Mouse (Mus musculus) Patski (cell line): ENCODE measurements at regions not wholly inside any gene's neighbourhood (a gene's known extent, or its start where the extent isn't known, plus 50 kb on each side); places are given as distances from the start of the nearest gene placed in this dataset.

ENCODE experiments used
- ATAC-seq: fragments of 100-300 bp; one replicate; pipeline ENCODE4 v1.8.0; 2021
- CTCF ChIA-PET: fragments of 350-600 bp; sonication (Branson Sonifier 250); formaldehyde crosslinking; loops from one replicate; lab custom pipeline; 2022; ENCODE audit warnings: inconsistent platforms; lab: Charles Lee
- POLR2A ChIA-PET: fragments of 350-600 bp; sonication (Branson Sonifier 250); formaldehyde crosslinking; loops from one replicate; lab custom pipeline; 2022; ENCODE audit warnings: antibody characterized with exemption, inconsistent platforms; lab: Charles Lee
- DNase-seq: peaks from one replicate; pipeline ENCODE4 v3.0.0-alpha.2; 2011; ENCODE audit warnings: low read depth, low spot score
- H3K27me3 ChIP-seq: fragments of 371-371 bp; one replicate; pipeline ENCODE4 v1.5.1; 2021
- CTCF ChIP-seq: fragments of 100-300 bp; IDR thresholded peaks from one replicate; pipeline ENCODE4 v1.5.1; 2021
- in situ Hi-C: fragments of 300-500 bp; cut with MboI; formaldehyde crosslinking; loops from 3 replicates; pipeline ENCODE4 v1.11.1; 2018; ENCODE audit warnings: low pct_unique_long_range_greater_than_20kb, mixed read lengths

- CTCF ChIA-PET: interaction anchor here (0.9 to 2.1 kb wide), 2 partner anchors 13 to 252 kb away, joined by 3 to 8 read pairs; no protein-coding TSS in a partner anchor
- H3K27me3 ChIP-seq: no peaks in the 10 kb centered on the region
- DNase-seq (peak; percentile 83), ATAC-seq (peak; percentile 96)
- POLR2A ChIA-PET: interaction anchor here (1.1 to 1.3 kb wide), 2 partner anchors 11 to 13 kb away, joined by 3 to 4 read pairs; no protein-coding TSS in a partner anchor
- TF ChIP-seq CTCF: no peak
- in situ Hi-C loops: no loop called here
Observed at GRCm38 (mm10) chr3:52555038-52555437, 286.9 kb downstream of the Foxo1 start.

- TF ChIP-seq CTCF: no peak
- ChIA-PET POLR2A (no interaction called here), CTCF (no interaction called here)
- in situ Hi-C loops: no loop called here
- no peaks in the 10 kb centered on the region for H3K27me3 ChIP-seq
- DNase-seq: no peak
- no peak for ATAC-seq
Observed at GRCm38 (mm10) chr3:52554490-52554889, 286.4 kb downstream of the Foxo1 start.

DNA sequence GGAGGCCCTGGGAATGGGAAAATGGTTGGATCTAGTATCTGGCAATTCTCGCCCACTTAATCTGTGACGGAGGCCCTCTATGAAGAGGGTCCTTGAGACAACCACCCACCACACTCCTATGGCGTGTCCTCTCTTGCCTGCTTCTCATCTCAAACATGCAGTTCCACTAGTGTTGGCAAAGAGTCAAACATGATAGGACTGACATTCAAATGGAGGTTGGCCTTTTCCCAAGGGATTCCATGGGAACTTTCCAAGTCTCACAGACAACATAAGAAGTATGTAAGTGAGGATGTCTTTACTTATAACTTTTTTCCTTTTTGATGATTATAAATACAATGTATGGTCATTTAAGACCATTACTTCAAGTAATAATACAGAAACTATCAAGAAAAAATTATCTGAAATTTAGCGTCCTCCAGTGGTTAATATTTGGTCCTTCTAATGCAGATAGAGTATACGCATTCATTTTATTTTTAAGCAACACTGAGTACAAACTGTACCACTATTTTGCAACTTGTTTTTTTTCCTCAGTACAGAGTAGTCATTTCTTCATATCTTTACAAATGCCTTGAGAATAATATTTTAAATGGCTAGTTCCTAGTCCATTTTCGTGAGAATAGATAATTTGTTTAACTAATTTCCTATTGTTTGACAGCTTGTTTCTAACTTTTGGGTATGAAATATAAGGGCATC, 280.2 kb downstream of the Foxo1 start:
- POLR2A ChIA-PET: no interaction called here
- in situ Hi-C loops: no loop called here
- ATAC-seq (no peak), DNase-seq (no peak)
- no peak for TF ChIP-seq CTCF
- CTCF ChIA-PET: no interaction called here
- H3K27me3 ChIP-seq: no peaks in the 10 kb centered on the region

DNA sequence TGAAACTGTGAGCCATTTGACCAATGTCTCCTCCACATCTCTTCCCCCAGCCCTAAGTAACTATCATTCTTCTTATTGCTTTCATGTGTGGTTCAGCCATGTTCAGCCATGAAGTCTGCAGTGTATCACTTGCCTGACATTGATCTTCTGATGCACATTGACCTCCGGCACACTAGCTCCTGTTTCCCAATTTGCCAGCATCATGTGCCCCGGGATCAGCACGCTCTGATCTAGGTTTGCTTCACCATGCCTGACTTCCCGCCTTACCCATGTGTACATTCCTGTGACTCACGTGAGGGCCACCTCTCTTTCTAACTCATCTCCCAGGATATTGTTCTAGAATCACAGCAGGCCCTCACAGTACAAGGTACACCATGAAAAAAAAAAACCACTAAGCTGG, 277.9 kb downstream of the Foxo1 start:
- ChIA-PET CTCF (no interaction called here), POLR2A (interaction anchor here (0.8 kb wide), 1 partner anchor 31 kb away, joined by 6 read pairs; no protein-coding TSS in a partner anchor)
- no peaks in the 10 kb centered on the region for H3K27me3 ChIP-seq
- ATAC-seq: no peak
- no peak for TF ChIP-seq CTCF
- in situ Hi-C loops: no loop called here
- no peak for DNase-seq

- POLR2A ChIA-PET: no interaction called here
- no peak for TF ChIP-seq CTCF
- no peak for DNase-seq
- in situ Hi-C loops: no loop called here
- CTCF ChIA-PET: interaction anchor here (0.7 to 2.4 kb wide), 2 partner anchors 10 to 29 kb away, joined by 3 to 6 read pairs; no protein-coding TSS in a partner anchor
- no peaks in the 10 kb centered on the region for H3K27me3 ChIP-seq
- ATAC-seq: no peak
Observed at GRCm38 (mm10) chr3:52543006-52543405, 274.9 kb downstream of the Foxo1 start.

DNA sequence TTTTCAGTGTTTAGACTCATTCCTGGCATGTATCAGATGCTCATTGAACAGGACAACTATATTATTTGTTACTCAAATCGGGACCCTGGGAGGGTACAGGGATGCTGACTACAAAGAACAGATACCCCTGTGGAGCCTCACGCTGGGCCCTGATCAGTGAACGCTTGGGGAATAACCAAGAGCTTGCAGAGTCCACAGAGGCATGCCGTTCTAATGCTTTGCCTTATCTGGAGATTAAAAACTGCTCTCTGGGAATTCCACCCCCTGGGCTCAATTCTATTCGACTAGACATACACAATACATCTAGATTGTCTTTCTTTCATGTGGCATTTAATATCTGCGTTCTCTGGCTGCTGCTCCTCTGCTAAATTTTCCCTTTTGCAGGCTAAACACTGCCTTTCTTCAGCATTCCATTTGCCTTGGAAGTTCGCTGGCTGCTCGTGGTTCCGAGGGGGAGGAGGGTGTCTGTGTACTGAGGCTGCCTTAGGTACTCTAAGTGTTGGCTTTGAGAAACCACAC, 272.8 kb downstream of the Foxo1 start:
- ATAC-seq: no peak
- TF ChIP-seq CTCF: no peak
- POLR2A ChIA-PET: interaction anchor here (0.5 kb wide), 1 partner anchor 16 kb away, joined by 3 read pairs; no protein-coding TSS in a partner anchor
- DNase-seq: no peak
- in situ Hi-C loops: no loop called here
- H3K27me3 ChIP-seq: no peaks in the 10 kb centered on the region
- CTCF ChIA-PET: interaction anchor here (1.1 kb wide), 1 partner anchor 12 kb away, joined by 3 read pairs; no protein-coding TSS in a partner anchor

DNA sequence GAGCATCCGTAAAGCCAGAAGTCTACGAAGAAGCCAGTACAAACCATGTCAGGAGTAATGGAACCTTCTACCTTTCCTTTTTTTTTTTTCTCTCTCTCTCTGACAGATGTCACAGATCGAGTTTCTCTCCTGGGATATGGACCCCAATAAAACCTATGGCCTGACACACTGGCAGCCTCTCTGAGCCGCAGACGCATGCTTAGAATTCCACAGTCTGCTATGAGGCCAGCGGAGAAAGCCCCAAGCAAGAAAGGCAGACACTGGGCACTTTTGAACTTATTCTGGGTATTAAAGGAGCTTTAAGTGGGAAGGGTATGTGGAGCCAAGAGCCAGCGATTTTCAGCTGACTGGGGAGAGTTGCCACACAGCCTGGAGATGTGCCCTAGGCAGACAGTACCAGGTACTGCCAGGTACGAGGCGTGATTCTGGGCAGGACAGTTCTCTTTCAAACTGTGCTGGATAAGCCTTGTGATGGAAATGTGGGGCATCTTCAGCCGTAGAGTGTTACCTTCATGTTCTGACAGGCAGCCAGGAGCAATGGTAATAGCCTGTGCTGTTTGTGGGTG, 271.8 kb downstream of the Foxo1 start:
- DNase-seq (no peak), ATAC-seq (no peak)
- ChIA-PET POLR2A (no interaction called here), CTCF (interaction anchor here (1.1 to 1.4 kb wide), 2 partner anchors 11 to 13 kb away, joined by 3 to 5 read pairs; no protein-coding TSS in a partner anchor)
- no peak for TF ChIP-seq CTCF
- no peaks in the 10 kb centered on the region for H3K27me3 ChIP-seq
- in situ Hi-C loops: no loop called here

DNA sequence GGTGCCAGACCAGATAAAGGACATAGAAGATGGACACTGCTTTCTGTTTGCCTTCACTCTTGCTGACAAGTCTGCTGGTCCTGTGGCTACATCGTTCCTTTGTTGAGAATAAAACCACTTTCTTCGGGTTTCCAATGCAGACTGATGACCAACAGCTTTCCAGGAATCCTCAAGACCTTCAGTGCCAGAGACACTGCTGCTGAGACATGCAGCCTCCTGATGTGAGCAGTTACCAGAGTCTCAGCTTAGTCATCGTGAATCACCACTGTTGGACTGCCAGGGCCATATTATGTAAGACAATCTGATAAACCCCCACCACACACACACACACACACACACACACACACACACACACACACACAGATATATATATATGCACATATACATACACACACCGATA, 270.2 kb downstream of the Foxo1 start:
- no peak for TF ChIP-seq CTCF
- DNase-seq (no peak), ATAC-seq (no peak)
- no peaks in the 10 kb centered on the region for H3K27me3 ChIP-seq
- POLR2A ChIA-PET: no interaction called here
- CTCF ChIA-PET: interaction anchor here (1.5 kb wide), 1 partner anchor 33 kb away, joined by 3 read pairs; no protein-coding TSS in a partner anchor
- in situ Hi-C loops: no loop called here

- H3K27me3 ChIP-seq: no peaks in the 10 kb centered on the region
- ATAC-seq: no peak
- POLR2A ChIA-PET: no interaction called here
- in situ Hi-C loops: no loop called here
- DNase-seq: no peak
- TF ChIP-seq CTCF: no peak
- CTCF ChIA-PET: interaction anchor here (1.5 kb wide), 1 partner anchor 34 kb away, joined by 3 read pairs; no protein-coding TSS in a partner anchor
Observed at GRCm38 (mm10) chr3:52537362-52537911, 269.3 kb downstream of the Foxo1 start.

- H3K27me3 ChIP-seq: no peaks in the 10 kb centered on the region
- no peak for TF ChIP-seq CTCF
- in situ Hi-C loops: no loop called here
- ChIA-PET CTCF (interaction anchor here (1.2 kb wide), 1 partner anchor 66 kb away, joined by 3 read pairs; no protein-coding TSS in a partner anchor), POLR2A (no interaction called here)
- DNase-seq: no peak
- no peak for ATAC-seq
Observed at GRCm38 (mm10) chr3:52535411-52536021, 267.4 kb downstream of the Foxo1 start.
